Mouse (Mus musculus): ENCODE data around the gene Saxo1. TPM values are rescaled to one million over a fixed set of nuclear protein-coding genes. Genes with fewer than 3 reads are reported as not detected.

Gene Saxo1
- polyA plus RNA-seq, 1 experiment, result not detected

DNA sequence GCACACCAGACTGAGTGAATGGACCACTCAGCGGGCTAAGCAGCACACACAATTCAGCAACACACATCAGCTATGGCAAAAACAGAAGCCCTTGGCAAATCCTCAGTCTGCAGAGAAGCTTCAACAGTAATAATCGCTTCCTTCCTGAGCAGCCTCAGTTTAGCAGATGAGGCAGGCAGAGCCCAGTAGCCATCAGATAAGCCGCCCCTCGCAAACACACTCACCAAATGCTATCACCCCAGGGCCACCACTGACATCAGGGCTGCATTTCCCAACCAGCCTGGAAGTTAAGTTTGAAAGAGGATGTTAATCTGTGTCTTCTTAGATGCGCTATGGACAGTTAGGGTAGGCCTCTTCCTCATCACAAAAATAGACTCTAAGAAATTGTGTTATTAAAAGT is 130.8 kb downstream of the Saxo1 start:
- no peak for TF ChIP-seq EP300 (IDR thresholded peaks at IDR 0.05; ENCODE audit: insufficient read depth, low read depth, low read length)
- no peak for TF ChIP-seq POLR2A (IDR thresholded peaks at IDR 0.05; ENCODE audit: insufficient read depth, low read length)
- no peak for TF ChIP-seq CTCF (IDR thresholded peaks at IDR 0.05; ENCODE audit: low read depth, low read length)
- no peak overlapping the region for H3K27ac ChIP-seq (ENCODE audit: insufficient read depth, low read length)
- H3K4me1 ChIP-seq (ENCODE audit: control insufficient read depth, insufficient read depth, low read length), result no peaks in the 10 kb centered on the region
- H3K9ac ChIP-seq (ENCODE audit: low read depth, poor library complexity, severe bottlenecking), result no peak overlapping the region
- no peaks in the 10 kb centered on the region for H3K9me3 ChIP-seq (replicated peaks; ENCODE audit: control insufficient read depth, insufficient read depth, low read length, poor library complexity, severe bottlenecking)
- no peak overlapping the region for H3K4me3 ChIP-seq (ENCODE audit: low read depth, low read length)
- no peaks in the 10 kb centered on the region for H3K36me3 ChIP-seq (ENCODE audit: control insufficient read depth, insufficient read depth, low read length, poor library complexity, severe bottlenecking)
- no peaks in the 10 kb centered on the region for H3K27me3 ChIP-seq (ENCODE audit: control insufficient read depth, insufficient read depth, low read length, poor library complexity, severe bottlenecking)

DNA sequence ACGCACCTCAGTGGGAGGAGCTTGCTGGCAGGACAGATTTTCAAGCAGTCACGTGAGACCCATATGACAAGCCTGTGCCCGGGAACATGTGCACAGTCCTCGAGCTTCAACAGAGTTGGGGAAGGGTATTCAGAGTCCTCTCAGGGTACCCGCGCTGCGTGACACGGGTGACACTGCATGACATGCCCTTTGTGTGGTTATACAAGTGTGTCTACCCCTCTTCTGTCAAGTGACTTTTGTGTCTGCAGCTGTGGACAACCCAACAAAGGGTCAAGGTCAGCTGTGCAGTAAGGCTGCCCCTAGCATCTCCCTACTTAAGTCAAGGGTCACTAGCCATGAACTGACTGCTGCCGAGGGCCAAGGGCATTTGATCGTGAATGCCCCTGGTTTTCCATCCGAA is 131.6 kb downstream of the Saxo1 start:
- no peaks in the 10 kb centered on the region for H3K36me3 ChIP-seq (ENCODE audit: control insufficient read depth, insufficient read depth, low read length, poor library complexity, severe bottlenecking)
- no peak for TF ChIP-seq POLR2A (IDR thresholded peaks at IDR 0.05; ENCODE audit: insufficient read depth, low read length)
- TF ChIP-seq CTCF (IDR thresholded peaks at IDR 0.05; ENCODE audit: low read depth, low read length), result no peak
- no peak for TF ChIP-seq EP300 (IDR thresholded peaks at IDR 0.05; ENCODE audit: insufficient read depth, low read depth, low read length)
- H3K27me3 ChIP-seq (ENCODE audit: control insufficient read depth, insufficient read depth, low read length, poor library complexity, severe bottlenecking), result no peaks in the 10 kb centered on the region
- no peaks in the 10 kb centered on the region for H3K4me1 ChIP-seq (ENCODE audit: control insufficient read depth, insufficient read depth, low read length)
- no peaks in the 10 kb centered on the region for H3K9me3 ChIP-seq (replicated peaks; ENCODE audit: control insufficient read depth, insufficient read depth, low read length, poor library complexity, severe bottlenecking)
- no peak overlapping the region for H3K27ac ChIP-seq (ENCODE audit: insufficient read depth, low read length)
- no peak overlapping the region for H3K9ac ChIP-seq (ENCODE audit: low read depth, poor library complexity, severe bottlenecking)
- no peak overlapping the region for H3K4me3 ChIP-seq (ENCODE audit: low read depth, low read length)

GRCm38 (mm10) chr4:86425581-86425980 is 132.5 kb downstream of the Saxo1 start:
- TF ChIP-seq POLR2A (IDR thresholded peaks at IDR 0.05; ENCODE audit: insufficient read depth, low read length) (no peak), CTCF (IDR thresholded peaks at IDR 0.05; ENCODE audit: low read depth, low read length) (no peak), EP300 (IDR thresholded peaks at IDR 0.05; ENCODE audit: insufficient read depth, low read depth, low read length) (no peak)
- H3K27ac ChIP-seq (ENCODE audit: insufficient read depth, low read length), result no peak overlapping the region
- H3K36me3 ChIP-seq (ENCODE audit: control insufficient read depth, insufficient read depth, low read length, poor library complexity, severe bottlenecking), result no peaks in the 10 kb centered on the region
- H3K9me3 ChIP-seq (replicated peaks; ENCODE audit: control insufficient read depth, insufficient read depth, low read length, poor library complexity, severe bottlenecking), result no peaks in the 10 kb centered on the region
- no peaks in the 10 kb centered on the region for H3K4me1 ChIP-seq (ENCODE audit: control insufficient read depth, insufficient read depth, low read length)
- no peak overlapping the region for H3K4me3 ChIP-seq (ENCODE audit: low read depth, low read length)
- H3K9ac ChIP-seq (ENCODE audit: low read depth, poor library complexity, severe bottlenecking), result no peak overlapping the region
- H3K27me3 ChIP-seq (ENCODE audit: control insufficient read depth, insufficient read depth, low read length, poor library complexity, severe bottlenecking), result no peaks in the 10 kb centered on the region

DNA sequence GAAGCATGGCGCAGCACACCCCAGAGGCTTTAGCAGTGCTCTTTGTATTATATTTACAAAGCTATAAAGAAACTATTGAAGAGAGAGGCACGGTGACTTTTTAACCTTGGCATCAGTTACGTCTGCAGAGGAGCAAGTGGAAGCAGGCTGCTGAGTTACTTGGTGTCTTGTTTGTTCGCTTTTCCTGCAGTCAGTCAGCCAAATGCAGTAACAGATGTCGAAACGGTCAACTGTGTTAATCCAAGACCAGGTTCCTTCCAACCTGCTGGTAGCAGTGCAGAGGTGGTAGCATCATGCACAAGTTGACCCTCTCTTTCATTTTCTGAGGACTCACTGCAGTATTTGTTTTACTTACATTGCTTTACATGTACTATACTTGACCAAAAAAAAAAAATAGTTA is 135.5 kb downstream of the Saxo1 start:
- Histone ChIP-seq H3K9me3 (replicated peaks; ENCODE audit: control insufficient read depth, insufficient read depth, low read length, poor library complexity, severe bottlenecking) (no peaks in the 10 kb centered on the region), H3K36me3 (ENCODE audit: control insufficient read depth, insufficient read depth, low read length, poor library complexity, severe bottlenecking) (no peaks in the 10 kb centered on the region), H3K4me1 (ENCODE audit: control insufficient read depth, insufficient read depth, low read length) (no peaks in the 10 kb centered on the region), H3K4me3 (ENCODE audit: low read depth, low read length) (no peak overlapping the region), H3K27ac (ENCODE audit: insufficient read depth, low read length) (no peak overlapping the region), H3K9ac (ENCODE audit: low read depth, poor library complexity, severe bottlenecking) (no peak overlapping the region), H3K27me3 (ENCODE audit: control insufficient read depth, insufficient read depth, low read length, poor library complexity, severe bottlenecking) (no peaks in the 10 kb centered on the region)
- TF ChIP-seq CTCF (IDR thresholded peaks at IDR 0.05; ENCODE audit: low read depth, low read length) (no peak), POLR2A (IDR thresholded peaks at IDR 0.05; ENCODE audit: insufficient read depth, low read length) (no peak), EP300 (IDR thresholded peaks at IDR 0.05; ENCODE audit: insufficient read depth, low read depth, low read length) (no peak)

DNA sequence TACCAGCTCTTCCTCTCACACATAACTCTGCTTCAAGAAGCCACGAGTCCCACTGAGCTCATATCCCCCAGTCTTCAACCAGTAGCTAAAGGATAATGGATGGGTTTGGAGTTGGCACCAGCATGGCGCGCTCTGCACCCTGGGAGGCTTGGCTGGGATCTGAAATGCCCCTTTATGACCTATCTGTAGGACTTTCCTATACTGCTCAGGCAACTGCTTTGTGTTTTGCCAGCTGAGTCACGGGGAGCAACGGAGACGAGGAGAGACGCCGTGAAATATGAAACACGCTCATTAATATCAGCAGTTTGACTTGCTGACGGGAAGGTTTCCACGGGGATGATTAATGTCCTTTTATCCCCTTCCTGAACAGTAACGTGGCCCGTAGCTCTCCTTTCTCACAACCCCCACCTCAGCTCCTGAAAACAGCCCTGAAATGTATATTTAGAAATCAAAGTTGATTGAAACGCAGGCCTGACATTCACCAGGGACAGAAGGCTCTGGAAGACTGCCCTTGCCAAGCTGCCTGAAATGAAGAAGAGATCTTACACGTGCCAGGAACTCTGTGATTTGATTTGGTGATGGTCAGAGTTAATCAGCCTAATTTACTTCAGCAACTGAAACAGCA is 141.6 kb downstream of the Saxo1 start:
- H3K27me3 ChIP-seq (ENCODE audit: control insufficient read depth, insufficient read depth, low read length, poor library complexity, severe bottlenecking), result no peaks in the 10 kb centered on the region
- H3K27ac ChIP-seq (ENCODE audit: insufficient read depth, low read length), result no peak overlapping the region
- no peaks in the 10 kb centered on the region for H3K36me3 ChIP-seq (ENCODE audit: control insufficient read depth, insufficient read depth, low read length, poor library complexity, severe bottlenecking)
- H3K9me3 ChIP-seq (replicated peaks; ENCODE audit: control insufficient read depth, insufficient read depth, low read length, poor library complexity, severe bottlenecking), result no peaks in the 10 kb centered on the region
- no peak overlapping the region for H3K9ac ChIP-seq (ENCODE audit: low read depth, poor library complexity, severe bottlenecking)
- no peak overlapping the region for H3K4me3 ChIP-seq (ENCODE audit: low read depth, low read length)
- H3K4me1 ChIP-seq (ENCODE audit: control insufficient read depth, insufficient read depth, low read length), result no peaks in the 10 kb centered on the region
- TF ChIP-seq EP300 (IDR thresholded peaks at IDR 0.05; ENCODE audit: insufficient read depth, low read depth, low read length), result no peak
- TF ChIP-seq POLR2A (IDR thresholded peaks at IDR 0.05; ENCODE audit: insufficient read depth, low read length), result no peak
- TF ChIP-seq CTCF (IDR thresholded peaks at IDR 0.05; ENCODE audit: low read depth, low read length), result no peak

- Histone ChIP-seq H3K36me3 (ENCODE audit: control insufficient read depth, insufficient read depth, low read length, poor library complexity, severe bottlenecking) (no peaks in the 10 kb centered on the region), H3K27ac (ENCODE audit: insufficient read depth, low read length) (no peak overlapping the region), H3K27me3 (ENCODE audit: control insufficient read depth, insufficient read depth, low read length, poor library complexity, severe bottlenecking) (no peaks in the 10 kb centered on the region), H3K9me3 (replicated peaks; ENCODE audit: control insufficient read depth, insufficient read depth, low read length, poor library complexity, severe bottlenecking) (no peaks in the 10 kb centered on the region), H3K4me1 (ENCODE audit: control insufficient read depth, insufficient read depth, low read length) (no peaks in the 10 kb centered on the region), H3K4me3 (ENCODE audit: low read depth, low read length) (no peak overlapping the region), H3K9ac (ENCODE audit: low read depth, poor library complexity, severe bottlenecking) (no peak overlapping the region)
- TF ChIP-seq CTCF (IDR thresholded peaks at IDR 0.05; ENCODE audit: low read depth, low read length) (no peak), EP300 (IDR thresholded peaks at IDR 0.05; ENCODE audit: insufficient read depth, low read depth, low read length) (no peak), POLR2A (IDR thresholded peaks at IDR 0.05; ENCODE audit: insufficient read depth, low read length) (no peak)
Measured at GRCm38 (mm10) chr4:86413388-86413787, 144.7 kb downstream of the Saxo1 start.

Data from ES-Bruce4 (cell line).